Mouse (Mus musculus) midbrain, embryonic 12.5 days (tissue): ENCODE data around the gene Gm28635. TPM values are rescaled to one million over a fixed set of nuclear protein-coding genes. Genes with fewer than 3 reads are reported as not detected.

ENCODE experiments used
- polyA plus RNA-seq: library from polyadenylated mRNA; unstranded; fragments of >200 nt; fragmentation: Nextera tagmentation; extraction: Ambion mirVana; gene quantifications from 2 replicates; pipeline ENCODE4 v1.2.1, GENCODE M21; 2016

Gm28635 gene
- polyA plus RNA-seq, 1 experiment from 2014 or later, result not detected

Other genes with a start within 250 kb of the Gm28635 start
- gene Tfpi, start 201.3 kb downstream of the Gm28635 start, polyA plus RNA-seq, result 15.2 and 21.4 TPM in 2 replicates
- gene Ctnnd1, start 27.3 kb downstream of the Gm28635 start, polyA plus RNA-seq, result 47.4 and 47.7 TPM in 2 replicates
- gene Btbd18, start 19.0 kb downstream of the Gm28635 start, polyA plus RNA-seq, result 0.26 and 0.31 TPM in 2 replicates
- 367 and 374 TPM in 2 replicates for gene Selenoh, start 7.3 kb downstream of the Gm28635 start, polyA plus RNA-seq
- 51.8 and 54.8 TPM in 2 replicates for gene Med19, start 361 bp upstream of the Gm28635 start, polyA plus RNA-seq
- gene Tmx2, start 1.1 kb upstream of the Gm28635 start, polyA plus RNA-seq, result 169 and 183 TPM in 2 replicates
- 28.1 and 29.5 TPM in 2 replicates for gene Zdhhc5, start 37.1 kb upstream of the Gm28635 start, polyA plus RNA-seq
- 42.5 and 45.9 TPM in 2 replicates for gene Clp1, start 49.3 kb upstream of the Gm28635 start, polyA plus RNA-seq
- gene Ypel4, start 56.0 kb upstream of the Gm28635 start, polyA plus RNA-seq, result 22.5 and 26.3 TPM in 2 replicates
- 9.1 and 10.9 TPM in 2 replicates for gene Gm19426, start 65.6 kb upstream of the Gm28635 start, polyA plus RNA-seq
- gene Serping1, start 97.4 kb upstream of the Gm28635 start, polyA plus RNA-seq, result 38.8 and 46.2 TPM in 2 replicates
- 26.6 and 31.2 TPM in 2 replicates for gene Ube2l6, start 120.8 kb upstream of the Gm28635 start, polyA plus RNA-seq
- 0.13 TPM in 1 of 2 replicates, not detected in the other for gene Smtnl1, start 144.6 kb upstream of the Gm28635 start, polyA plus RNA-seq
- gene Timm10, start 149.0 kb upstream of the Gm28635 start, polyA plus RNA-seq, result 32.7 and 35.8 TPM in 2 replicates
- 9.5 and 10.2 TPM in 2 replicates for gene Slc43a1, start 160.8 kb upstream of the Gm28635 start, polyA plus RNA-seq
- 4.1 and 5.4 TPM in 2 replicates for gene Rtn4rl2, start 208.7 kb upstream of the Gm28635 start, polyA plus RNA-seq